19 mouse cellular contexts compared by ENCODE assay signal in the genomic region with DNA sequence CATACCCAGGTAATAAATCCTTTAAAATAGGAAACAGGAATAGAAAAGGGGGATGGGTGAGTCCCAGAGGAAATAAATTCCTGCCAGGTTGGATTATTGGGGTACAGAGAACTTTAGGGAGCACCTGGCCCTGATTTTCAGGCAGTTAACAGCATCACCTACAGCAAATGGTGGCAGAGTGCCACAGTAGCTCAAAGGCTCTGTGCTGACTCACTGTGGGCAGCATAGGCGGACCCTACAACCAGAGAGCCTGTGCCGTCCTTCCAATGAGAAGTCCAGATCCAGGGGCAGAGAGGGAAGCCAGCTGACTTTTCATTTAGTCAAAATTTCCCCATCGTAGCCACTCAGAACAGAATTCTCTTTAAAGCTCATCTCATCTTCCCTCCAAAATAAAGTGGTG. TPM values are rescaled to one million over a fixed set of nuclear protein-coding genes. Genes with fewer than 3 reads are reported as not detected.
DNase-seq lines count a peak whose midpoint lies in the region; ATAC-seq and TF ChIP-seq lines count a peak whose summit lies in the region.
"Had no signal": no experiment of that assay in that cellular context is flagged by ENCODE, and none has a peak within 500 bp of the region (broad histone marks: within the 10 kb centered on the region; RNA-seq: fewer than 3 reads in every experiment).

No protein-coding gene starts in this region.

- H3K36me3 ChIP-seq in heart, postnatal 0 days (replicated peaks; ENCODE audit: control insufficient read depth, insufficient read depth, low read length) = no peaks in the 10 kb centered on the region
- H3K36me3 ChIP-seq: embryonic facial prominence, embryonic 12.5 days; heart, embryonic 10.5 days; hindbrain, embryonic 10.5 days; neural tube, embryonic 13.5 days had no signal

- no peak overlapping the region for H3K4me2 ChIP-seq in heart, postnatal 0 days (ENCODE audit: low read depth, low read length)
- H3K4me2 ChIP-seq: embryonic facial prominence, embryonic 12.5 days; neural tube, embryonic 13.5 days had no signal

- no peak for TF ChIP-seq CTCF in heart, postnatal 0 days (IDR thresholded peaks at IDR 0.05; ENCODE audit: low read depth)

- TF ChIP-seq EP300 in heart, postnatal 0 days (IDR thresholded peaks at IDR 0.05; ENCODE audit: low read depth) = no peak

- peak; percentile 52 to 53 for DNase-seq in adrenal gland, adult (ENCODE audit: inconsistent age in 2 of 2, low spot score in 1 of 2)
- DNase-seq in adrenal gland, postnatal 14 days = no peak
- DNase-seq in heart, postnatal 0 days (ENCODE audit: low spot score) = no peak
- no peak for DNase-seq in heart, postnatal 4 days
- DNase-seq in brain, adult 2 months (ENCODE audit: low read depth, low spot score) = peak; percentile 12
- DNase-seq in urinary bladder, postnatal 14 days (ENCODE audit: low spot score) = no peak
- DNase-seq: cerebellum, adult 2 months; right cerebral cortex, postnatal 4 days; thymus, postnatal 4 days had no signal

- H3K27me3 ChIP-seq in heart, postnatal 0 days (ENCODE audit: control insufficient read depth, insufficient read depth, low read length) = no peaks in the 10 kb centered on the region
- H3K27me3 ChIP-seq: embryonic facial prominence, embryonic 12.5 days; megakaryocyte, embryonic 14.5 days; neural tube, embryonic 13.5 days had no signal

- WGBS in heart, postnatal 0 days = 82% methylated on average over 3 of the region's 3 CpGs

- H3K9ac ChIP-seq in heart, postnatal 0 days (replicated peaks; ENCODE audit: low read depth, low read length) = no peak overlapping the region
- H3K9ac ChIP-seq: embryonic facial prominence, embryonic 12.5 days; liver, embryonic 14.5 days; neural tube, embryonic 13.5 days had no signal

- no peak overlapping the region for H3K4me3 ChIP-seq in heart, postnatal 0 days (ENCODE audit: low read depth, low read length)
- H3K4me3 ChIP-seq: embryonic facial prominence, embryonic 12.5 days; heart, embryonic 10.5 days; hindbrain, embryonic 10.5 days; megakaryocyte, embryonic 14.5 days; neural tube, embryonic 13.5 days had no signal

- H3K4me1 ChIP-seq in heart, postnatal 0 days (ENCODE audit: control insufficient read depth, insufficient read depth) = 0 out of 2 replicates have a peak, but pooled peaks cover 7% of the 10 kb centered on the region
- H3K4me1 ChIP-seq: embryonic facial prominence, embryonic 12.5 days; hindbrain, embryonic 10.5 days; neural tube, embryonic 13.5 days had no signal

- H3K9me3 ChIP-seq in heart, postnatal 0 days (replicated peaks; ENCODE audit: control insufficient read depth, low read length) = no peaks in the 10 kb centered on the region
- H3K9me3 ChIP-seq: embryonic facial prominence, embryonic 12.5 days; heart, embryonic 10.5 days; hindbrain, embryonic 10.5 days; megakaryocyte, embryonic 14.5 days; neural tube, embryonic 13.5 days had no signal

- no peak for ATAC-seq in heart, postnatal 0 days (ENCODE audit: insufficient read depth, low read depth)
- peak; percentile 49; the same call in 1 of the 2 replicates for ATAC-seq in megakaryocyte progenitor cell, adult 5-6 weeks (replicated peaks; ENCODE audit: poor library complexity)
- ATAC-seq in megakaryocyte-erythroid progenitor cell, adult 5-6 weeks (replicated peaks; ENCODE audit: low FRiP score, low TSS enrichment, poor library complexity, severe bottlenecking) = no peak
- ATAC-seq: forebrain, embryonic 16.5 days had no signal

- H3K27ac ChIP-seq in heart, postnatal 0 days (ENCODE audit: low read depth) = peak overlapping the region; percentile 79
- H3K27ac ChIP-seq: embryonic facial prominence, embryonic 12.5 days; heart, embryonic 10.5 days; hindbrain, embryonic 10.5 days; kidney, postnatal 0 days; liver, embryonic 14.5 days; neural tube, embryonic 13.5 days had no signal

RNA-seq across cellular contexts. Expression of gene Anxa4, which starts 16.2 kb away (rescaled TPM):
- total RNA-seq in adrenal gland, postnatal 14 days (2021) = 54.6 and 55.5 TPM in 2 replicates
- 23.7 and 26.7 TPM in 2 replicates for total RNA-seq in heart, postnatal 0 days (2014; rRNA removed; ENCODE audit: low replicate concordance)
- polyA plus RNA-seq in heart, postnatal 0 days (2015; fragmentation: Nextera tagmentation; extraction: Ambion mirVana) = 25.3 and 26.1 TPM in 2 replicates
- total RNA-seq in heart, postnatal 4 days (2021) = 10 to 100 TPM; 36.4 to 36.5 TPM
- total RNA-seq in megakaryocyte progenitor cell, adult 5-6 weeks (2015) = 14.6 and 18.4 TPM in 2 replicates
- 15.3 and 21.2 TPM in 2 replicates for total RNA-seq in megakaryocyte progenitor cell, adult 5-6 weeks (2017)
- total RNA-seq in megakaryocyte-erythroid progenitor cell, adult 5-6 weeks (2014; fragmentation: Nextera tagmentation) = 8.7 and 10.9 TPM in 2 replicates
- 15.2 and 19.4 TPM in 2 replicates for total RNA-seq in megakaryocyte-erythroid progenitor cell, adult 5-6 weeks (2017)

RNA-seq across cellular contexts. Expression of gene Gmcl1, which starts 44.0 kb away (rescaled TPM):
- total RNA-seq in adrenal gland, postnatal 14 days (2021) = 13.7 and 16.2 TPM in 2 replicates
- total RNA-seq in heart, postnatal 0 days (2014; rRNA removed; ENCODE audit: low replicate concordance) = 5.1 and 12.1 TPM in 2 replicates
- 7.0 and 8.0 TPM in 2 replicates for polyA plus RNA-seq in heart, postnatal 0 days (2015; fragmentation: Nextera tagmentation; extraction: Ambion mirVana)
- 10 to 100 TPM in 1 of 2 experiments, 1 to 10 TPM in 1; 9.1 to 11.3 TPM for total RNA-seq in heart, postnatal 4 days (2021)
- 24.5 and 28.2 TPM in 2 replicates for total RNA-seq in megakaryocyte progenitor cell, adult 5-6 weeks (2015)
- 26.1 TPM in 2 replicates for total RNA-seq in megakaryocyte progenitor cell, adult 5-6 weeks (2017)
- total RNA-seq in megakaryocyte-erythroid progenitor cell, adult 5-6 weeks (2014; fragmentation: Nextera tagmentation) = 18.7 and 28.4 TPM in 2 replicates
- total RNA-seq in megakaryocyte-erythroid progenitor cell, adult 5-6 weeks (2017) = 23.4 and 23.7 TPM in 2 replicates

Comparison
In these comparisons a context has a peak if more than half of its experiments do, and no peak if none do; other contexts are left out.
1. DNase-seq: peak in adrenal gland, adult (2 of 2) and brain, adult 2 months (single experiment); none in adrenal gland, postnatal 14 days (single experiment), heart, postnatal 0 days (single experiment), heart, postnatal 4 days (single experiment) and urinary bladder, postnatal 14 days (single experiment).